Mouse (Mus musculus) MEL (cell line): ENCODE data around the gene Pip5k1b.

Experiments used
- CTCF ChIP-seq, 3 experiments: IDR thresholded peaks in 2 of 3; conservative IDR thresholded peaks in 1 of 3; 2 replicates each; pipeline ENCODE4 v1.5.1; 2011 to 2012; ENCODE audit warnings: low read length in 3 of 3, low read depth in 2 of 3, mild to moderate bottlenecking in 2 of 3, improper control_type of control experiment in 1 of 3, inconsistent platforms in 1 of 3, mixed read lengths in 1 of 3, moderate library complexity in 1 of 3; ENCODE audit not compliant: control insufficient read depth in 1 of 3, insufficient read depth in 1 of 3, poor library complexity in 1 of 3, severe bottlenecking in 1 of 3
- MAFK ChIP-seq: IDR thresholded peaks from 2 replicates; pipeline ENCODE4 v1.6.1; 2011; ENCODE audit warnings: low read depth, mild to moderate bottlenecking, low read length, improper control_type of control experiment, borderline replicate concordance
- POLR2A ChIP-seq, 2 experiments: IDR thresholded peaks; 2 replicates each; pipeline ENCODE4 v1.6.1; 2011 to 2012; ENCODE audit warnings: low read length in 2 of 2, mild to moderate bottlenecking in 2 of 2, control low read depth in 1 of 2, improper control_type of control experiment in 1 of 2, low read depth in 1 of 2, moderate library complexity in 1 of 2; ENCODE audit not compliant: control insufficient read depth in 1 of 2, insufficient read depth in 1 of 2, poor library complexity in 1 of 2
- SMC3 ChIP-seq: IDR thresholded peaks from 2 replicates; pipeline ENCODE4 v1.6.1; 2011; ENCODE audit warnings: low read depth, low read length, improper control_type of control experiment

DNA sequence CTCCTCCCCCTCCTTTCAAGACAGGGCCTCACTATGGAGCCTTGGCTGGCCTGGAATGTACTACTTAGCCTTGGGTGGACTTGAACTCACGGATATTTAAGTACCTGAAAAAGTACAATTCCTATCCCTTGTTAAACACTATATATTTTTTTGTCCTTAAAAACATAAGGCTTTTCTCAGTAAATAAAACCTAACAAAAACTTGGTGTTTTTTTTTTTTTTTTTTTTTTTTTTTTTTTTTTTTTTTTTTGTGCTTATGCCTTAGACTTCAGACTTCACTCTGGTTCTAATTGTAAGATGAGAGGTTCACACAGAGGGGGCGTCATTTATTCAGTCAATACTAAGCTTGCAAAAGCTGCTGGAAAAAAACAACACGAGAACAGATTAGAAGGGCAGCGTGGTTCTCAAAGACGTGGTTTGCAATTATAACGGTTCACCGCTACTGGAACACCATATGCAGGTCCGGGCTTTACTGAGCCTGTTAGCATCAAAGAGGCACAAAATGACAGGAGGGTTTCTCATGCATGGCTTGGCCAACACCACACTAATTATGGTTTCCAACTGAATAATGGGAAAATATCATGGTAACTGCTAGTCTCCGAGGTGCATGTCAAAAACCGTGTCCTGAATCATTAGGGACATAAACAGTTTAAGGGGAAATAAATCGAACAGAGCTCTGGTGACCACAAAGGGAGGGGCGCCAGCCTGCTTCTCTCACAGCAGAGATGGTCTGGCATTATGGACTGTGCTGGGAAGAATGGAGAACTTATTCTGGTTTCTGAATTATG lies 242.9 kb downstream of the Pip5k1b start:
- TF ChIP-seq POLR2A (IDR thresholded peaks at IDR 0.05; ENCODE audit: control insufficient read depth in 1 of 2, insufficient read depth in 1 of 2, low read depth in 1 of 2, low read length in 2 of 2, poor library complexity in 1 of 2) (no peak), SMC3 (no peak), CTCF (IDR thresholded peaks at IDR 0.05 in 2 of 3, conservative IDR thresholded peaks at IDR 0.05 in 1 of 3; ENCODE audit: control insufficient read depth in 1 of 3, insufficient read depth in 1 of 3, low read depth in 2 of 3, low read length in 3 of 3, poor library complexity in 1 of 3, severe bottlenecking in 1 of 3) (no peak), MAFK (no peak)
